Mouse (Mus musculus) c-Kit-positive CD71-positive TER-119-negative erythroid progenitor cells, embryonic 14.5 days (primary cell): ENCODE measurements around the gene Cnot3.
A peak's percentile ranks its signal among the peaks of the same experiment; 100 is the strongest.
"Not testable (repeated sequence)": the region's sequence is repeated elsewhere in the genome, so short reads cannot be mapped to it uniquely, and the experiment has no call there.

Source experiments
- DNase-seq: peaks from one replicate; pipeline ENCODE4 v3.0.0-alpha.2; 2013; ENCODE audit warnings: low read depth

Gene Cnot3

DNA sequence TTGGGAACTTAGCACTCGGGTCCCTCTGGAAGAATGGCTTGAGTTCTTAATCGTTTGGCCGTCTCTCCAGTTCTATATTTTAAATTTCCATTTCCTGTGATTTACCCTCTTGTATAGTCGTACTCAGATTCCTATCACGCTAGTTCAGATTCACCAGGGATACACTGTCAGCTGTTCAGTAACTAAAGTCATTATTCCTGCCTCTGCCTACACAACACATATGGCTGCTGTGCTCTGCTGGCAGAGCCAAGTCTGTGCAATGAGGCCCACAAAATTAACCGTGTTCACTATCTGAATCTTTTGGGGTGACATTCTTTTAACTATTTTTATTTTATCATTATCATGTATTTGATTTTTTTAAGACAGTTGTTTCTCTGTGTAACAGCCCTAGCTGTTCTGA, 53.4 kb downstream of the Cnot3 start:
- DNase-seq: no peak

DNA sequence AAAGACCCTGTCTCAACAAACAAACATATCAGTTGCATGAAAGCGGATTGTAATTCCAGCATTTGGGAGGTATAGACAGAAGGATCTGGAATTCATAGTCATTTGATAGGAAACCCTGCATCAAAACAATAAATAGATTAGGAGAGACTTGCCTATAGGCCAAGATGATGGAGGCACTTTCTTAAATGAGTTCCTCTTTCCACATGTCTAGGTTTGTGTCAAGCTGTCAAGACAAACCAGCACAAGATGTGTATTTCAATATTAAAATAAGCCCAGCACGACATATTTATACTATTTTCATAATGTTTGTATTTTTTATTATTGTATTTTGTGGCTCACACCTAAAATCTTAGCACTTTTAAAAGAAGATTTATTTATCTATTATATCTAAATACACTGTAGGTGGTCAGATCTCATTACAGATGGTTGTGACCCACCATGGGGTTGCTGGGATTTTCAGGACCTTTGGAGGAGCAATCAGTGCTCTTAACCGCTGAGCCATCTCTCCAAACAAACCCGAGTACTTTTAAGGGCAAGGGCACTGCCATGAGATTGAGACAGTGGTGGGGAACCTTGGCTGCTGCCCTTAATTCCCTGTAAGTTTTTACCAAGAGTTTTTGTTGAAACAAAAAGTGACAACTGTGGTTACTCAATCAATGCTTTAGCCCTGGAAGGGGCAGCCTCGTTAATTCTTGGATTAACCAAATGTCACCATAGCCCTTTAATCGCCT, 58.2 kb downstream of the Cnot3 start:
- no peak for DNase-seq

DNA sequence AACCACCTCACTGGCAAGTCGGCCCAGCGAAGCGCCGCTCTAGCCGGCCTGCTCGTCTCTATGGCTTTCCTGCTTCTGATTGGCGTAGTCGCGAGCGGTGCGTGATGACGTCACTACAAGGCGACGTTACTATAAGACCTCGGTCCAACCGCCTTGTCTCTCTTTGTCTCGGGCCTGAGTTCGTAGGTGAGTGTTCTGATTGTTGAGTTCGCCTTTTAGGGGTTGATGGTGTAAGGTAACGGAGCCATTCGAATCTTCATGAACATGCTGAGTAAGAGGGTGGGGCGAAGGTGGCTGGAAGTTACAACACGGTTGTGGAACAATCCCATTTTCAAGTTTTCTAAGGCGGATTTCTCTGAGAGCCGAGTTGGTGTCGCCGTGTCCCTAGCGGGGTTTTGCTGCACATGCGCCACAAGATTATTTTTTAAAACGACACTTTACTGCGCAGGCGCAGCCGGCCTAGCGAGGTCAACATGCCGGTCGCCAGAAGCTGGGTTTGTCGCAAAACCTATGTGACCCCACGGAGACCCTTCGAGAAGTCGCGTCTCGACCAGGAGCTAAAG, 58.9 kb downstream of the Cnot3 start, which contains the start of gene Rps9:
Gene Rps9, plus strand, starts transcription at position 115 of the 563 bp plus-strand sequence.
- peak; percentile 91 for DNase-seq

DNA sequence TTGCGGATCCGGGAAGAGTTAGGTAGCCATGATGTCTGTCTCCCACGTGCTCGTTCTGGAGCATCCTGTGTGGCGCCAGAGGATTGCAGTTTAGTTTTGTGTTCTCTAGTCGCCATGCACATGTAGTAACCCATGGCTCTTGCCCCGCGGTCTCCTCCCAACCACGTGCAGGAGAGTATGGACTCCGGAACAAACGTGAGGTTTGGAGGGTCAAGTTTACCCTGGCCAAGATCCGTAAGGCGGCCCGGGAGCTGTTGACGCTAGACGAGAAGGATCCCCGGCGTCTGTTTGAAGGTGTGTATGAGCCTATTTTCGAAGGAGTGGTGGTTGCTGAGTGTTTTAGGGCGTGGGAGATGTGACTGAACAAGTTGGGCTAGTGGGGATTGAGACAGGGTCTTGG, 59.4 kb downstream of the Cnot3 start:
- DNase-seq: no peak

DNA sequence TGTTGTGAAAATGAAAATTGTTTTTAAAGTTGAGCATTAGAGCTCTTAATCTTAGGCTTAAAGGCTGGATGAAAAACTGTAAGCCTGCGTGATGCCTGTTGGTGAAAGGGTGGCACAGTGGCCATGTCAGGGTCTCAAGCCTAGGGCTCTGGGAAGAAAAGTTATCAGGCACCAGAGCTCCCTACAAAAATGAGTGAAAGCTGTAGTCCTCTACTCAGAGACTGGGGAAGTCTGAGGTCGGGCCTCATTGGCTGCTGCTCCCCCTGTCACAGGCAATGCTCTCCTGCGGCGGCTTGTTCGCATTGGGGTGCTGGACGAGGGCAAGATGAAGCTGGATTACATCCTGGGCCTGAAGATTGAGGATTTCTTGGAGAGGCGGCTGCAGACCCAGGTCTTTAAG, 60.4 kb downstream of the Cnot3 start:
- DNase-seq: not testable (repeated sequence)

DNA sequence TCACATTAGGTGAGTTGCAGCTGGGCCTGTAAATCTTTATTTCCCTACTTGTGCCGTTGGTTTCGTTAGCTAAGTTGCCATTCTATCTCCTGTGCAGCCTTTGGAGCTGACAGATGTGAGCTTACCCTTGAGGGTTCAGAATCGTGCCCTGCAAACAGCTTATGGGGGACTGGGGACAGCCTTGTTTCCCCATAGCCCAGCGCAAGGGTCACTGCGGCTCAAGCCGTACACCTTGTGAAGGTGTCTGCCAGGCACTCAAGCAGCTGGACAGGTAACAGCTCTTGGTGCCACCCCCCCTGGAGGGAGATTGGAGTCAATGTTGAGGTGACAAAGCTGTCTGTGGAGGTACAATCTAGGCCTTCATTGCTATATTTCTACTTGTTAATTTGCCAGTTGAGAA, 60.8 kb downstream of the Cnot3 start:
- no peak for DNase-seq

DNA sequence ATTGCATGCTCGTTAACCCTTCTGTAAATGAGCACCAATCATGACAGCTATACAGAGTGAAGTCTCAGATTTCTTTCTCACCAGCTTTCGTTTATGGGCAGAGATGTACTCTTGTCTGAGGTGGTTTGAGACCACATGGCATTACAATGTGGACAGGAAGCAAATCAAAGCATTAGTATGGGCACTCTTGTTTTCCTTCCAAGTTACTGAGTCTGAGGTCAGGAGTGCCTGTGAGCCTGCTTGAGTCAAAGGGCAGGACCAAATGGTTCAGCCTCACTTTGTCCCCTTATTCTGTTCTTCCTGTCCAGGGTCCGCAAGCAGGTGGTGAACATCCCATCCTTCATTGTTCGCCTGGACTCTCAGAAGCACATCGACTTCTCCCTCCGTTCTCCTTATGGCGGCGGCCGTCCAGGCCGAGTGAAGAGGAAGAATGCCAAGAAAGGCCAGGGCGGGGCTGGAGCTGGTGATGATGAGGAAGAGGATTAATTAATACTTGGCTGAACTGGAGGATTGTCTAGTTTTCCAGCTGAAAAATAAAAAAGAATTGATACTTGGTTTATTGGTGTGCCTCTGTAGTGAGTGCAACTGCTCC, 61.4 kb downstream of the Cnot3 start:
- DNase-seq: no peak

DNA sequence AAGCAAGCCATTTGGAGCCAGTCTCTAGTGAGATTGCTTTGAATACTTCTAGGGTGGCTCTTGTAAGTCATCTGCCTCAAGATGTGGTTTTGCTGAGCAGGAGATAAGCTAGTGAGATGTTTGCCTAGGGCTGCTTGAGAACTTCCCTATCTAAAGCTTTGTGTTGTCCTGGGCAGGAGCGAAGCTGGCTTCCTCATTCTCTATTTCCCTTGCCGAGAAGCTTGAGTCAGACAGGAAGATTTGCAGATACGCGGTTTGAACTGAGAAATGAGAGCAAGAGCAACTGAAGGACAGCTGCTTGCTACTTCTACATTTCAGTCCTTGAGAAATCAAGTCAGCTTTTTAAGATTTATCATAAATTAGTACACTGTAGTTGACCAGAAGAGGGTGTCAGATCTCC, 62.0 kb downstream of the Cnot3 start:
- no peak for DNase-seq

DNA sequence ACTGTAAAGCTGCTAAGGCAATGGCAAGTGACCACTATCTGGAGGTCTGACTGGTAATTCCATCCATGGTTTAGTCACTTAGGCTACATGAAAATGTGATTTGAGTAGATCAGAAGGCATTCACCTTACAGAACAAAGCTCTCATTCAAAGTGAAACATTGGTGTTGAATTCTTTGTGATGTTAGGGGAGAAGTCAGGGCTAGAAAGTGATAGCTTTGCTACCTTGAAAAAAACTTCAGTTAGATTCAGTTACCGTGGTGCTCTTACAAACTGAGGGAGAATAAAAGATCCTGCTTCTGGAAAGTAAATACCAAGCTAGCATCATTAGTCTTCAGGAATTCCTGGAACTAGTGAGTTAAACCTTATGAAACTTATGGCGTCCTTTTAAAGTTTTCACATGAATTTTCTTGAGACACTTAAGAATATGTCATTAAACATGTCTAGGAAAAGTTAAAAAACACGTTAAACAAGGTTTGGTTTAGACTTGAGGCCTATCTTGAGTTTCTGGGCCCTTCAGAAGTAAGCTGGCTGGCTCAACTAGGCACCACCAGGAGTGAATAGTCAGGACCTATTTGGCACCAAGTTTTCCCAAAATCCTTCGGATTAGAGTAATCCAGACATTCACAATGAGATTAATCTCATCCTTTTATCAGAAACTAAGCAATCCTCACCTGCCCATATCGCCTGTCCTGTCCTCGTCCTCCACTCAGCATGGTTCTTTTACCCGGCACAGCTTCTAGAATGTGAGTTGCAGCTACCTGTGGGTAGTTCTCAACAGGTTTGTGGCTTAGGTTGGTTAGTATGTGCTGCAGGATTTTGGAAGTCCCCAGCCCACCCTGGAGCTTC, 62.7 kb downstream of the Cnot3 start:
- no peak for DNase-seq

DNA sequence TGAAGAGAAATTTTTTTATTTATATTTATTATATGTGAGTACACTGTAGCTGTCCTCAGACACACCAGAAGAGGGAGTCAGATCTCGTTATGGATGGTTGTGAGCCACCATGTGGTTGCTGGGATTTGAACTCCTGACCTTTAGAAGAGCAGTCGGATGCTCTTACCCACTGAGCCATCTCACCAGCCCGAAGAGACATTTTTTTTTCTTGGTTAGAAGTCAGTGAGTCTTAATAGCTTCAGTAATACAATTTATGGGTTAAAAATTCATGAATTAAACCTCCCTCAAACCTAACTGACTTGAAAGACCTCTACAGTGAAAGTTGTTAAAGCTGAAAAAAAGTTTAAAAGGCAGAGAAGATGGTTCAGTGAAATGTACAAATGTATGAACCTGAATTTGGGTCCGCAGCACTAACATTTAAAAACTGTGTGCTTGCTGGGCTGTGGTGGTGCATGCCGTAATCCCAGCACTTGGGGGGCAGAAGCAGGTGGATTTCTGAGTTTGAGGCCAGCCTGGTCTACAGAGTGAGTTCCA, 63.4 kb downstream of the Cnot3 start:
- not testable (repeated sequence) for DNase-seq

DNA sequence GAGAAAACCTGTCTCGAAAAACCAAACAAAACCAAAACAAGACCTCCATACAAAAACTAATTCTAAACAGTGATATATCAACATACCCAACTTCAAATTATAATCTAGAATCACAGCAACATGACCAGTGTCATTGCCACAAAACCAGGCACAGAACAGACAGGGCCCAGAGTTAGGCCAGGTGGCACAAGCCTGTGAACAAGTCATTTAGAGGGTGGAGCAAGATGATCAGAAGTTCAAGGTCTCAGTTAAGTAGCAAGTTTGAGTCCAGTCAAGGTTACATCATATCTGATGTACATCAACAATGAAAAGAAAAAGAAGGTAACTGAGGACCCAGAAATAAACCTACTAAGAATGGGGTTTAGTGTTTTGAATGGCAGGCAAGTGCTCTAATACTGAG, 63.9 kb downstream of the Cnot3 start:
- no peak for DNase-seq
